Mouse (Mus musculus) naive thymus-derived CD4-positive, alpha-beta T cell, adult 5 months (primary cell): ENCODE data around the gene Ssr4. TPM values are rescaled to one million over a fixed set of nuclear protein-coding genes. Genes with fewer than 3 reads are reported as not detected.

Experiments used
- polyA plus RNA-seq: library from polyadenylated mRNA; unstranded; fragments of 100-300 nt; shearing (Covaris generic); gene quantifications from one replicate; pipeline ENCODE4 v1.2.1, GENCODE M21; 2017

Ssr4 gene
- polyA plus RNA-seq = 169 TPM

GRCm38 (mm10) chrX:73786364-73787224 is at the start of gene Ssr4, which contains the start of gene Idh3g:
Gene Ssr4 (plus strand): TSS chrX:73787028.
Gene Idh3g (minus strand): TSS chrX:73786897.

GRCm38 (mm10) chrX:73756334-73757140 is 30.3 kb upstream of the Ssr4 start, which contains the start of gene Plxnb3:
Gene Plxnb3 (plus strand): TSS chrX:73757090.

GRCm38 (mm10) chrX:73774168-73774760 is 12.6 kb upstream of the Ssr4 start, which contains the start of gene Srpk3:
Gene Srpk3 (plus strand): TSS chrX:73774405.

GRCm38 (mm10) chrX:73824185-73825151 is 37.6 kb downstream of the Ssr4 start, which contains the start of gene Pdzd4:
Gene Pdzd4 (minus strand): TSS chrX:73824969.

Other genes starting within 250 kb of the Ssr4 start
- not detected for gene Dusp9, start 147.6 kb upstream of the Ssr4 start, polyA plus RNA-seq
- 1.1 TPM for gene Pnck, start 126.9 kb upstream of the Ssr4 start, polyA plus RNA-seq
- not detected for gene Slc6a8, start 113.9 kb upstream of the Ssr4 start, polyA plus RNA-seq
- gene Bcap31, start 70.9 kb upstream of the Ssr4 start, polyA plus RNA-seq = 227 TPM
- gene Abcd1, start 70.4 kb upstream of the Ssr4 start, polyA plus RNA-seq = 23.2 TPM
- not detected for gene Plxnb3, start 29.9 kb upstream of the Ssr4 start, polyA plus RNA-seq
- gene Srpk3, start 12.6 kb upstream of the Ssr4 start, polyA plus RNA-seq = 0.41 TPM
- 214 TPM for gene Idh3g, start 131 bp upstream of the Ssr4 start, polyA plus RNA-seq
- 0.15 TPM for gene Pdzd4, start 37.9 kb downstream of the Ssr4 start, polyA plus RNA-seq
- gene Avpr2, start 105.1 kb downstream of the Ssr4 start, polyA plus RNA-seq = 2.3 TPM
- gene L1cam, start 109.1 kb downstream of the Ssr4 start, polyA plus RNA-seq = 32.4 TPM
- 252 TPM for gene Arhgap4, start 134.8 kb downstream of the Ssr4 start, polyA plus RNA-seq
- 123 TPM for gene Naa10, start 134.9 kb downstream of the Ssr4 start, polyA plus RNA-seq
- 2.1 TPM for gene Renbp, start 143.8 kb downstream of the Ssr4 start, polyA plus RNA-seq
- gene Hcfc1, start 179.3 kb downstream of the Ssr4 start, polyA plus RNA-seq = 41.7 TPM
- 212 TPM for gene Irak1, start 236.9 kb downstream of the Ssr4 start, polyA plus RNA-seq